Mouse (Mus musculus): Measurements from ENCODE around the gene Gpr156.
"Not testable (repeated sequence)": the region's sequence is repeated elsewhere in the genome, so short reads cannot be mapped to it uniquely, and the experiment has no call there.

Gpr156 gene

GRCm38 (mm10) chr16:38000178-38000577, 83.9 kb downstream of the Gpr156 start:
- no peak for DNase-seq (ENCODE audit: low read depth, low spot score)

- no peak for DNase-seq (ENCODE audit: low read depth, low spot score)
These were observed 85.5 kb downstream of the Gpr156 start for GRCm38 (mm10) chr16:38001766-38002165.

- no peak for DNase-seq (ENCODE audit: low read depth, low spot score)
These were observed 86.2 kb downstream of the Gpr156 start for GRCm38 (mm10) chr16:38002485-38002884.

- no peak for DNase-seq (ENCODE audit: low read depth, low spot score)
These were observed 88.3 kb downstream of the Gpr156 start for GRCm38 (mm10) chr16:38004486-38005020.

- DNase-seq (ENCODE audit: low read depth, low spot score), result no peak
These were observed 89.2 kb downstream of the Gpr156 start for GRCm38 (mm10) chr16:38005471-38005870.

- no peak for DNase-seq (ENCODE audit: low read depth, low spot score)
These were observed 92.1 kb downstream of the Gpr156 start for GRCm38 (mm10) chr16:38008371-38008770.

GRCm38 (mm10) chr16:38009041-38009825, 92.9 kb downstream of the Gpr156 start:
- no peak for DNase-seq (ENCODE audit: low read depth, low spot score)

- no peak for DNase-seq (ENCODE audit: low read depth, low spot score)
These were observed 95.2 kb downstream of the Gpr156 start for GRCm38 (mm10) chr16:38011486-38011885.

GRCm38 (mm10) chr16:38012382-38012781, 96.1 kb downstream of the Gpr156 start:
- no peak for DNase-seq (ENCODE audit: low read depth, low spot score)

GRCm38 (mm10) chr16:38012891-38013290, 96.6 kb downstream of the Gpr156 start:
- no peak for DNase-seq (ENCODE audit: low read depth, low spot score)

GRCm38 (mm10) chr16:38014951-38015350, 98.7 kb downstream of the Gpr156 start:
- no peak for DNase-seq (ENCODE audit: low read depth, low spot score)

GRCm38 (mm10) chr16:38016928-38017524, 100.7 kb downstream of the Gpr156 start:
- no peak for DNase-seq (ENCODE audit: low read depth, low spot score)

- no peak for DNase-seq (ENCODE audit: low read depth, low spot score)
These were observed 101.7 kb downstream of the Gpr156 start for GRCm38 (mm10) chr16:38017958-38018376.

- no peak for DNase-seq (ENCODE audit: low read depth, low spot score)
These were observed 116.3 kb downstream of the Gpr156 start for GRCm38 (mm10) chr16:38032644-38033043.

GRCm38 (mm10) chr16:38033071-38033470, 116.8 kb downstream of the Gpr156 start:
- DNase-seq (ENCODE audit: low read depth, low spot score), result no peak

GRCm38 (mm10) chr16:38038101-38038500, 121.8 kb downstream of the Gpr156 start:
- not testable (repeated sequence) for DNase-seq (ENCODE audit: low read depth, low spot score)

- no peak for DNase-seq (ENCODE audit: low read depth, low spot score)
These were observed 125.9 kb downstream of the Gpr156 start for GRCm38 (mm10) chr16:38042160-38042559.

- no peak for DNase-seq (ENCODE audit: low read depth, low spot score)
These were observed 128.3 kb downstream of the Gpr156 start for GRCm38 (mm10) chr16:38044551-38044950.

GRCm38 (mm10) chr16:38047781-38048558, 131.7 kb downstream of the Gpr156 start:
- no peak for DNase-seq (ENCODE audit: low read depth, low spot score)
